Mouse (Mus musculus): ENCODE measurements around the gene Mn1. TPM values are rescaled to one million over a fixed set of nuclear protein-coding genes. Genes with fewer than 3 reads are reported as not detected.

Mn1 gene
- polyA plus RNA-seq, 1 experiment from 2014 or later, result 1.00 TPM

DNA sequence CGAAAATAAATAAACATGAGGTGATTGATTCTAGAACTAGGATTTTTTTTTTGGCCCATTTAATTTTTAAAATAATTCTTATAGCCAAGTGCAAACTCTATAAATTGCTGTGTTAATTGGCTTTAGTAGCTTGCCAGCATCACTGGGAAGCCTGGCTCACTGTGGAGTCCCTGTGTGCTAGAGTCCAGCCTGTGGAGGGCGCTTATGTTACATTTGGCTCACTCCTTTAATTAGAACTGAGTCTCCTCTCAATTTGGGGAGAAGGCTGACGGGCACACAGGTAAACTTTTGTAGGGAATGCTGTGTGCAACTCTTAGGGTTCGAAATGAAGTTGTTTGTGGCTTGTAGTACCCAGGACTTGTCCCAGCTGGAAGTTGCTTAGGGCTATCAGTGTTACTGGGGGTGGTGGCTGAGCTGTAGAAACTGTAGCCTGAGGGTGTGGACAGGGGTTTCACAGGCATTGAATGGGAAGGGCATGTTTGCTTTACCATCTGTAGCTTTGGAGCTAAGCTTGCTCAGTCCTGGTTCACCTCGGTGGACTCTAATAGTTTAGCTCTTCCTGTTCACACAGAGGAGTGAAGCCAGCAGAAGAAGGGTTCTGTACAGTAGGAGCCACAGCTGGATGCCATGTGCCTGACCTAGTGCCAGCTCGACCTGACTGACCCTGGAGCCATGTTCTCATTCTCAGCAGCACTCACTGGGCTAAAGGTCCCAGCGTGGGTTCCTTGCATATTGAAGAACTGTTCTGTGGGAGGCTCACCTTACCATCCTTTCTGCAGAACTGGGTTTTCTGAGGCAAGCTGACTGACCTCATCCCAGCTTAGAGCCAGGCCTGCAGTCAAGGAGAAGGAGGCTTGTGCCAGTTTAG is 38.8 kb upstream of the Mn1 start:
- H3K27me3 ChIP-seq (ENCODE audit: insufficient read depth, low read length), result no peaks in the 10 kb centered on the region
- no peaks in the 10 kb centered on the region for H3K9me3 ChIP-seq (ENCODE audit: low read length)
- H3K9ac ChIP-seq (replicated peaks), result no peak overlapping the region
- no peak for TF ChIP-seq EP300 (IDR thresholded peaks at IDR 0.05; ENCODE audit: low read depth)
- TF ChIP-seq CTCF (IDR thresholded peaks at IDR 0.05; ENCODE audit: low read depth), result 0 out of 2 replicates have a peak, but pooled peaks have one; percentile 23
- DNase-seq (no peak), ATAC-seq (peak; percentile 45; the same call in 1 of the 2 replicates)
- no peak overlapping the region for H3K4me2 ChIP-seq (ENCODE audit: low read depth, low read length)
- no peak overlapping the region for H3K4me3 ChIP-seq (ENCODE audit: low read depth, low read length)
- H3K4me1 ChIP-seq (ENCODE audit: insufficient read depth), result 0 out of 2 replicates have a peak, but pooled peaks cover 4% of the 10 kb centered on the region
- 75% methylated on average over 7 of the region's 7 CpGs for WGBS (ENCODE audit: insufficient replicate concordance)
- peaks cover 67% of the 10 kb centered on the region for H3K36me3 ChIP-seq (replicated peaks; ENCODE audit: insufficient read depth, low read length)
- H3K27ac ChIP-seq (ENCODE audit: low read depth), result no peak overlapping the region

DNA sequence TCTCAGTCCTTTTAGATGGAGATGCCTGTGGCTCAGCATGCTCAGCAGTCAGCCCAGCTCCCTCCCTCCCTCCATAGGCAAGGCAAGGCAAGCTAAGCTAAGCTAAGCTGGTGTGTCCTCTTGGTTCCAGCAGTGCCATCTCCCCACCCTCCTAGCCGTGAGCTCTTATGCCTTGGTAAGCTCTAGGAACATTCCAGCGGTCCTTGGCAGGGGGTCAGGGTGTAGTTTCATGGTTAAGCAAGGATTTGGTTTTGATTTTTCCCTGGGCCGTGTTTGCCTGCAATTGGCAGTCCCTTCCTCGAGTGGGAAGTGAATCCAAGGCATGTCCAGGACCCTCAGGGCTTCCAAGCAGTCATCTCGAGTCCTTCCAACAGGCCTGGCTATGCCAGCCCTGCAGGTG is 33.8 kb upstream of the Mn1 start:
- TF ChIP-seq CTCF (IDR thresholded peaks at IDR 0.05; ENCODE audit: low read depth) (no peak), EP300 (IDR thresholded peaks at IDR 0.05; ENCODE audit: low read depth) (no peak)

DNA sequence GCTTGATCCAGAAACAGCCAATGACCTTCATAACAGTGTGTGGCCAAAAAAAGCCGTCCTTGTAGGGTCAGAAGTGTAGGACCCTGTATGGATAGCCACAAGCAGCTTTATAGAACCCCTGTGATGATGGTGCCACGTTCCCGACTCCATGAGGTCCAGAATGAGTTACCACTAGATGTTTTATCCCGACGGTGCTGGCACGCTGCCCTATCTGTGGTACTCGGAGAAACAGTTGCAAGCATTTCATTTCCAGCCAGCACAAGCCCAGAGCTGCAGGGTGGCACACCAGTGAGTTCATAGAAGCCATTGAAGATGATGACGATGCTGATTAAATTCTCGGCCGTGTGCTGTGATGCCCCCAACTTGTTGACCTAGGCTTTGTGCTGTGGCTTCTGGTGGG is 26.3 kb upstream of the Mn1 start:
- H3K4me1 ChIP-seq (ENCODE audit: insufficient read depth), result peaks cover 6% of the 10 kb centered on the region; the same call in 1 of the 2 replicates
- WGBS (ENCODE audit: insufficient replicate concordance), result 76% methylated on average over 10 of the region's 10 CpGs
- no peak for ATAC-seq

More for the DNA sequence above, 33.8 kb upstream of the Mn1 start:
- ATAC-seq (no peak), DNase-seq (no peak)
- no peaks in the 10 kb centered on the region for H3K27me3 ChIP-seq (ENCODE audit: insufficient read depth, low read length)
- H3K4me2 ChIP-seq (ENCODE audit: low read depth, low read length), result no peak overlapping the region
- 78% methylated on average over 5 of the region's 5 CpGs for WGBS (ENCODE audit: insufficient replicate concordance)
- H3K9ac ChIP-seq (replicated peaks), result no peak overlapping the region
- 0 out of 2 replicates have a peak, but pooled peaks cover 4% of the 10 kb centered on the region for H3K4me1 ChIP-seq (ENCODE audit: insufficient read depth)
- no peak overlapping the region for H3K27ac ChIP-seq (ENCODE audit: low read depth)
- H3K9me3 ChIP-seq (ENCODE audit: low read length), result no peaks in the 10 kb centered on the region
- peaks cover 75% of the 10 kb centered on the region for H3K36me3 ChIP-seq (replicated peaks; ENCODE audit: insufficient read depth, low read length)
- H3K4me3 ChIP-seq (ENCODE audit: low read depth, low read length), result no peak overlapping the region

DNA sequence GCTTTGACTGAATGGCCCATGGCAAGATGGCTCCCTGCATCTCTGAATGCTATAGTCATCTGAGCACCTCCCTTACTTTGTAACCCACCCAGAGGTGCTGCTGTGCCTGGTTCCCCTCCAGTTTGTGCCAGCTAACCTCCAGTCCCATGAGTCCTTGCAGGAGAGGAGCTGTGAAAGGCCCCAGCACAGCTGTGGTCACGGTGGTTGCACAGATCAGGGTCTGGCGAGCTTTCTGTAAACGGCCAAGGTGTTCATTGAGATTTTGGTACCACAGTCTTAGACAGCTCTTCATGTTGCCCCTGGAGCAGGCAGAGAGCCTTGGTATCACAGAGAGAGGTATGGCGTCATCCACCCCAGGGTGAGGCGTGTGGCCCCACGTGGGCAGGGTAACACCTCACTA is 25.7 kb upstream of the Mn1 start:
- peaks cover 16% of the 10 kb centered on the region for H3K36me3 ChIP-seq (replicated peaks; ENCODE audit: insufficient read depth, low read length)
- H3K9me3 ChIP-seq (ENCODE audit: low read length), result no peaks in the 10 kb centered on the region
- H3K4me1 ChIP-seq (ENCODE audit: insufficient read depth), result peaks cover 6% of the 10 kb centered on the region; the same call in 1 of the 2 replicates
- 73% methylated on average over 6 of the region's 6 CpGs for WGBS (ENCODE audit: insufficient replicate concordance)
- H3K27me3 ChIP-seq (ENCODE audit: insufficient read depth, low read length), result no peaks in the 10 kb centered on the region
- no peak overlapping the region for H3K4me2 ChIP-seq (ENCODE audit: low read depth, low read length)
- peak; percentile 18; the same call in 1 of the 2 replicates for ATAC-seq
- no peak for DNase-seq
- no peak overlapping the region for H3K4me3 ChIP-seq (ENCODE audit: low read depth, low read length)
- H3K27ac ChIP-seq (ENCODE audit: low read depth), result no peak overlapping the region
- H3K9ac ChIP-seq (replicated peaks), result no peak overlapping the region
- no peak for TF ChIP-seq EP300 (IDR thresholded peaks at IDR 0.05; ENCODE audit: low read depth)
- no peak for TF ChIP-seq CTCF (IDR thresholded peaks at IDR 0.05; ENCODE audit: low read depth)

More for the DNA sequence above, 26.3 kb upstream of the Mn1 start:
- no peak for DNase-seq
- H3K36me3 ChIP-seq (replicated peaks; ENCODE audit: insufficient read depth, low read length), result peaks cover 19% of the 10 kb centered on the region
- no peak for TF ChIP-seq CTCF (IDR thresholded peaks at IDR 0.05; ENCODE audit: low read depth)
- no peak for TF ChIP-seq EP300 (IDR thresholded peaks at IDR 0.05; ENCODE audit: low read depth)
- no peaks in the 10 kb centered on the region for H3K9me3 ChIP-seq (ENCODE audit: low read length)
- no peak overlapping the region for H3K9ac ChIP-seq (replicated peaks)
- H3K27ac ChIP-seq (ENCODE audit: low read depth), result no peak overlapping the region
- no peaks in the 10 kb centered on the region for H3K27me3 ChIP-seq (ENCODE audit: insufficient read depth, low read length)
- H3K4me3 ChIP-seq (ENCODE audit: low read depth, low read length), result no peak overlapping the region
- no peak overlapping the region for H3K4me2 ChIP-seq (ENCODE audit: low read depth, low read length)

DNA sequence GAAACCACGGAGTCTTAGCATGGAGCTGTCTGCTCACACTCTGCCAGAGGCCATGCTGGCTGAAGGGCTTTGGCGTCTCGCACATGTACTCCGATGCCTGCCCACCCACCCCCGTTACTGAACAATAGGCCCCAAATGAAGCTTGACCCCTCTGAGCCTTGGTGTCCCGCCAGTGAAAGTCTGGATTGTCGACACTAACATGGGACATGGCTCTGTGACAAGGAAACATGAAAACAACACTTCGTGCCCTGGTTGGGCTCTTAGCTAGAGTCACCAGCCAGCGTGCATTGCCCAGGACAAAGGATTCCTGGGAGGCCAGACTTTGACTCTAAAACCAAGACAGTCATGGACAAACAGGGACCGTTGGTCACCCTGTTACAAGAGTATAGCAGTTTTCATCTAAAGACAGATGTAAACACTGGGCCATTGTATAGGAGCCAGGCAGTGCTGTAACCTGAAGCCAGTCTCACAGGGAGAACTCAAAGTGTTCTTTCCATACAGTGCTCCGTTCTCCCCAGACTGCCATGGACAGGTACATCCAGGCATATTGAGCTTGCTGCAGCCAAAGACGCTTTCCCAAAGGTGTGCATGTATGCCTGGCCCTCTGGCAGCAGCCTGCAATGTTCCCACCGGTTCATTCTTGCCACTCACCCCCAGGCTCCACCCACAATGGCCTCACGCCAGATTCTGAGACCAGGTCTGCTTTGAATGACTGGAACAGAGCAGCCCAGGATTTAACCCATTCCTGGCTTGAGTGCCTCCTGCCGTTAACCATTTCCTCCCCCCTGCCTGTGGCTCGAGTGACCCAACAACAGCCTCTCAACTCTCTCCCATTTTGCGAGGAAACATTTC is 23.6 kb upstream of the Mn1 start:
- TF ChIP-seq CTCF (IDR thresholded peaks at IDR 0.05; ENCODE audit: low read depth) (no peak), EP300 (IDR thresholded peaks at IDR 0.05; ENCODE audit: low read depth) (no peak)
- no peak overlapping the region for H3K9ac ChIP-seq (replicated peaks)
- peaks cover 6% of the 10 kb centered on the region; the same call in 1 of the 2 replicates for H3K4me1 ChIP-seq (ENCODE audit: insufficient read depth)
- 38% methylated on average over 17 of the region's 17 CpGs for WGBS (ENCODE audit: insufficient replicate concordance)
- H3K9me3 ChIP-seq (ENCODE audit: low read length), result no peaks in the 10 kb centered on the region
- ATAC-seq, result peak; percentile 67
- peak overlapping the region; percentile 27; the same call in 1 of the 2 replicates for H3K4me2 ChIP-seq (ENCODE audit: low read depth, low read length)
- no peak overlapping the region for H3K4me3 ChIP-seq (ENCODE audit: low read depth, low read length)
- 0 out of 2 replicates have a peak, but pooled peaks cover 5% of the 10 kb centered on the region for H3K27me3 ChIP-seq (ENCODE audit: insufficient read depth, low read length)
- peak; percentile 83 for DNase-seq
- H3K36me3 ChIP-seq (replicated peaks; ENCODE audit: insufficient read depth, low read length), result no peaks in the 10 kb centered on the region
- H3K27ac ChIP-seq (ENCODE audit: low read depth), result no peak overlapping the region

Data from liver, postnatal 0 days (tissue).